Mouse (Mus musculus): ENCODE results near the gene Carnmt1.
"Not testable (repeated sequence)": the region's sequence is repeated elsewhere in the genome, so short reads cannot be mapped to it uniquely, and the experiment has no call there.

DNA sequence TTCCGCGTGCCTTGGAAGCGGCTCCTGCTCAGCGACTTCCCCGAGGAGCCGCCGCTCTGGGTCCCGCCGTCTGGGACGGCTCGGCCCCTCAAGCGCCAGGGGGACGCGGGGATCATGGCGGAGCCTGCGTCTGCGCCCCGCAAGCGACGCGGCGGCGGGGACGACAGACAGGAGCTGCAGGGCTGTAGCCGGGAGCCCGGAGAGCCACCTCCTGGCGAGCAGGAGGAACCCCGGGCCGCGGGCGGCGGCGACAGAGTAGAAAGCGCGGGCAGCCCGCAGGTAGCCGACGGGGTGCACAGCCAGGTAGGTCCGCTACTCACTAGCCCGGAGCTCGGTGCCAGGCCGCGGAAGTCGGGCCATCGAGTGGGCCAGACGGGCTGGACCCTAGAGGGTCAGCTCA, 42.8 kb downstream of the Carnmt1 start:
- not testable (repeated sequence) for TF ChIP-seq POLR2A (IDR thresholded peaks at IDR 0.05; ENCODE audit: borderline replicate concordance, low read depth, low read length); CTCF (IDR thresholded peaks at IDR 0.05; ENCODE audit: low read depth, low read length)

All from bone marrow macrophage, adult 2 months (primary cell).